1 mouse cellular context compared by ENCODE assay signal in the genomic region with DNA sequence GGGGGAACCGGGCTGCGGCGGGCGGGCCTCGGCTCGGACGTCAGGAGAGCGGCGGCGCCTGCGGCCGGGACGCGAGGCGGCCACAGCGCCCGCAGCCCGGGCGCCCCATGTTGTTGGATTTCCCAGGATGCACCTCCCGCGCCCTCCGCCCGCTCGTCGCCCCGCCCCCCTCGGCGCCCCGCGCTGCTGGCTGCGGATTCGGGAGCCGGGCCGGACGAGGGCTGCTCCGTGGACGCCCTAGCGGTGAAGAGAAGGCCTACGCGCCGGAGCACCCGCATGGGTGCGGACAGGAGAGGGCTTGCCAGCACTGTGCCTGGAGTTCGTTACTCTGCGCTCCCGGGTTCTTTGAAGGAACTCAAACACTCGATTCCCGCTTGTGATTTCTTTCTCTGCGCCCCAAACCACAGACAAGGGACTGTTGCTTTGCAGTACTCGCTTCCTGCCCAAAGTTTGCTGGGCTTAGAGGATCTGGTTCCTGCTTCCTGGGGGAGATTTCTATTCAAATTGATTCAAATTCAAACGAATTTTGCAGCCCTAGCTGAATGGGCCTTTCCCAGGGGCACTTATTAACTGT.
TF ChIP-seq lines count a peak whose summit lies in the region.

No protein-coding gene starts in this region.

TF ChIP-seq in MEL, 35 proteins besides CTCF, POLR2A, EP300 and RAD21 (continued from another document):
- TF ChIP-seq ZMIZ1 (IDR thresholded peaks at IDR 0.05; ENCODE audit: low read depth, low read length), result 0 out of 2 replicates have a peak, but pooled peaks have one; percentile 30
- TF ChIP-seq RCOR1 (IDR thresholded peaks at IDR 0.05; ENCODE audit: low read depth, low read length), result no peak
- TF ChIP-seq SIN3A (IDR thresholded peaks at IDR 0.05; ENCODE audit: low read length), result peak; percentile 38; the same call in 1 of the 2 replicates
- no peak for TF ChIP-seq USF1 (IDR thresholded peaks at IDR 0.05; ENCODE audit: low read depth, low read length)
- TF ChIP-seq TAL1 (IDR thresholded peaks at IDR 0.05; ENCODE audit: low read length), result no peak
- no peak for TF ChIP-seq ELF1 (IDR thresholded peaks at IDR 0.05; ENCODE audit: low read depth, low read length)
- TF ChIP-seq NELFE (IDR thresholded peaks at IDR 0.05; ENCODE audit: low read depth, low read length), result peak; percentile 62
- TF ChIP-seq HCFC1 (IDR thresholded peaks at IDR 0.05; ENCODE audit: low read depth, low read length), result peak; percentile 47
- TF ChIP-seq MAZ (IDR thresholded peaks at IDR 0.05; ENCODE audit: low read depth, low read length), result peak; percentile 75; the same call in 1 of the 2 replicates
- no peak for TF ChIP-seq CHD2 (IDR thresholded peaks at IDR 0.05; ENCODE audit: low read length)
- TF ChIP-seq MYC (IDR thresholded peaks at IDR 0.05; ENCODE audit: low read depth, low read length), result no peak
TF ChIP-seq in MEL: peak in this region for 6.
